Mouse (Mus musculus) c-Kit-positive CD71-positive TER-119-positive erythroid progenitor cells, embryonic 14.5 days (primary cell): ENCODE results near the gene Spef2.

ENCODE experiments used
- DNase-seq: peaks from one replicate; pipeline ENCODE4 v3.0.0-alpha.2; 2013; ENCODE audit warnings: low spot score

The Spef2 gene

GRCm38 (mm10) chr15:9535200-9535599, 213.5 kb downstream of the Spef2 start:
- no peak for DNase-seq

- no peak for DNase-seq
Measured at GRCm38 (mm10) chr15:9533356-9533902, 215.2 kb downstream of the Spef2 start.

- no peak for DNase-seq
Measured at GRCm38 (mm10) chr15:9530076-9530475, 218.6 kb downstream of the Spef2 start, which contains the start of gene Il7r. Gene Il7r, minus strand, starts transcription at chr15:9530176.

GRCm38 (mm10) chr15:9529646-9530045, 219.0 kb downstream of the Spef2 start:
- no peak for DNase-seq
